Mouse (Mus musculus): ENCODE results near the gene Gm17651.

The Gm17651 gene

DNA sequence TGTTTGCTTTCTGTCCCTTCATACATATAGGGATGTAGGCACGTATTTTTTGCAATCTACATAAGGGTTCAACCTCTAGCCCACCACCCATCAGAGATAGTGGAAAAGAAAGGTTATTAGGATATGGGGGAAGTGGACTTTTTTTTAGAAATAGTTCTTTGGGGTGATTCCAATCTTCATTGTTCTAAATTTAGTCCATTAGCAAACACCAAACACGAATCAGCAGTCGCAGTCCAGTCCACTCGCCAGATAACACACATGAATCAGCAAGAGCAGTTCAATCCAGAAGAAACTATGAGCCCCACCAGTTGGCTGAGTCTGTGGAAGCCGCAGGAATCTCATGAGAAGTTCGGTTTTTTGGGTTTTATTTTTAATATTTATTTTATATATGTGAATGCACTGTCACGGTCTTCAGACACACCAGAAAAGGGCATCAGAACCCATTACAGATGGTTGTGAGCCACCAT lies at the start of gene Gm17651:
TSS of gene Gm17651 (minus strand) at position 51 of the 467 bp plus-strand sequence.
- DNase-seq (ENCODE audit: low spot score in 2 of 2), result no peak

- DNase-seq (ENCODE audit: low spot score in 2 of 2), result no peak
These were observed 44.6 kb upstream of the Gm17651 start for GRCm38 (mm10) chr3:97719116-97719515.

DNA sequence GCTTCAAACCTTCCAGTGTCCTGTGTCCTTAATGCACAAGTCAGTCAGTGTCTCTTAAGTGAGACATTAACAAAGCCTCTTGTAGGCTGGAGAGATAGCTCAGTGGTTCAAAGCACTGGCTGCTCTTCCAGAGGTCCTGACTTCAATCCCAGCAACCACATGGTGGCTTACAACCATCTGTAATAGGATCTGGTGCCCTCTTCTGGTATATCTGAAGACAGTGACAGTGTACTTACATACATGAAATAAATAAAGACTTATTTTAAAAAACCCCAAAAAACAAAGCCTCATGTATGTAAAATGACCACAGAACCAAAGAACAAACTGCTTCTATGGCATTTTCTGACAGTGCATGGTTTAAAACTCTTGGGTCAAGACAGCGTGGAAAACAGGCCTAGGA lies 41.4 kb upstream of the Gm17651 start:
- no peak for DNase-seq (ENCODE audit: low spot score in 2 of 2)

GRCm38 (mm10) chr3:97710881-97711280 lies 36.4 kb upstream of the Gm17651 start:
- DNase-seq (ENCODE audit: low spot score in 2 of 2), result no peak

DNA sequence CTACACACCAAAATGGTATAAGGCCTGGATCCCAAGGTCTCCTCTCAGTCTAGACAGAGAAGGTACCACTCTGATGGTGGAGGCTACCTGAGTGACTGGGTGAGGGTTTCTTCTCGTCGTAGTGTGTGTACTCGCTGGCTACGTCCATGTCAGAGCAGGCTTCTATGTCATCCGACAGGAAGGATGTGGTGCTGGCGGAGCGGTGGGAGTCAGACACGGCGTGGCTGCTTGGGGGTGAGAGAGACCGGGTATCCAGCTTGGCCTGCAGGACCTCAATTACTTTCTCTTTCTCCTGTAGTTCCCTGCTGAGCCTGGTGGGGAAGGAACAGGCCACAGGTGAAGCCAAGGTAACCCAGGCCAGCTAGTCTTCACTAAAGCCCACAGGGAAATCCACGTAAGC lies 35.6 kb upstream of the Gm17651 start:
- DNase-seq (ENCODE audit: low spot score in 2 of 2), result no peak

DNA sequence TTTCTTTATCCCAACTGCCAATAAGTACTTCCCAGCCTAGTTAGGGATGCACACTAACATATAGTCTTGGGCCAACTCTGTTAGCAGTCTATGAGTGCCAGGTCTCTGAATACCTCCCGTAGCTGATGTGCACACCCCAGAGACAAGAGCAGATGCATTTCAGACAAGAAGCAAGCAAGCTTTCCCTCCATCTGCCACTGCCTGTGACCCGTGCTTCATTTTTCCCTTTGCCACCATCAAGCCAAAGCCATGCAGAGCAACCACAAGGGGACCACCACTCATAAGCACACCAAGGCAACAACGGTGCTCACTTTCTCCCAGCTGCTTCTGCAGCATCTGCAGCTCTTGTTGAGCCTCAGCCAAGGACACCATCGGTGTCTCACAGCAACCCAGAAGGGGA lies 32.1 kb upstream of the Gm17651 start:
- no peak for DNase-seq (ENCODE audit: low spot score in 2 of 2)

DNA sequence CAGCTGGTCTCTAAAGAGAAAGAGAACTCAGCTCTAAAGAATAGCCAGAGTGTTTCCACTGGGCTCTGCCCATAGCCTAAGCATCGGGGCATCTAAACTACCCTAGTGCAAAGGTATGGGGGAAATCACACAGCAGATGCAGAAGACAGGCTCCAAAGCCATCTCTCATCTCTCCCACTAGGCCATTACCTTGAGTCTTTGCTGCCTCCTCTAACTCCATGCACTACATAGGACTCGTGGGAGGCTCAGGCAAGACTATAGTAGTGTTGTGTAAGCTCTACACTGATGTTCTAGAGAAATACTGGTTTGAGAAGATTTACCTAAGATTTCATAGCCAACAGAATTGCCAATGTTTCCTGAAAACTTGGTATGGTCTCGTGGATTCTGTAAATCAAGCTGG lies 31.0 kb upstream of the Gm17651 start:
- no peak for DNase-seq (ENCODE audit: low spot score in 2 of 2)

DNA sequence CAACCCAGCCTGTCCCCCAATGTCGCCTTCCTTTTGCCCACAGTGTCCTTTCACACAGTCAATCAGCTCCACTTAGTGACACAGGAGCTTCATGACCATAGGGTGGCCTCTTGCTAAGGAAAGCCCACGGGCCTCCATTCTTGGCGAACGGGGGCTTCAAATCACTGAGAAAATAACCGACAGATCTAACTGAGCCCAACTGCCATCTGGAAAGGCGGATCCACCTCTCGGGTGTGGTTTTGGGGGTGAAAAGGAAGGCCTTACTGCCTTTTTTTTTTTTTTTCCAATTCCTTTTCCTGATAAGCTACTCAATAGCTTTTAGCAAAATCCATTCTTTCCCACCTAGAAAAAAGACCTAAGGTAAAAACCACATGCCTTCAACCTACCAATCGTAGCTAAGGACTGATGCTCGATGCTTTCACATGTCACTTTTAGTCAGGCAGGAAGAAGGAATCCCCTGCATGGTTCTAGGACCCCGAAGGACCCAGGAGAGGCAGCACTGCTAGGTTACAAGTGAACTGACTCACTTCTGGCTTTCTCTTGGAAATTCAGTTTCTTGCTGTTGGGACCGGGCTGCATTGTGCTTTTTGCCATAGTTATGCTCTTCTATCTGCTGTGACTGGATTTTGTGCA lies 28.1 kb upstream of the Gm17651 start:
- no peak for DNase-seq (ENCODE audit: low spot score in 2 of 2)

- no peak for DNase-seq (ENCODE audit: low spot score in 2 of 2)
These were observed 26.7 kb upstream of the Gm17651 start for GRCm38 (mm10) chr3:97701198-97701597.

DNA sequence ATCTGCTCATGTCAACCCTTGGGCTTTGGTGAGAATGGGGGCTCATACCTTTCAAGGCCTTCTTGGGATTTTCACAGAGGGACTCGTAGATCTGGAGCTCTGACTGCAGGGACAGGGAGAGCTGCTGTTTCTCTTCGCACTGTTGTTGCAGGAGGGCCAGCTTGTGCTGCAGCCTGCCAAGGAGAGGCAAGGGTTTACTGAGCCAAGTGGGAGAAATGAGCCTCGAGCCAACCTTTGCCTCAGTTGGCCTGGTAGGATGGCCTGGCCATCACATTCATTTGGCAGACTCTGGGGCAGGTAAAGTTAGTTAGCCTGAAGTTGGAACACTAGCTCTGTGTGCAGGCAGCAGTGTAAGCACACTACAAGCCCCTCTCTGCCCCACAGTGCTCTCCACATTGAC lies 24.6 kb upstream of the Gm17651 start:
- peak in 1 of 2 experiments; percentile 12 for DNase-seq (ENCODE audit: low spot score in 2 of 2)

GRCm38 (mm10) chr3:97697291-97697690 lies 22.8 kb upstream of the Gm17651 start:
- DNase-seq (ENCODE audit: low spot score in 2 of 2), result no peak

DNA sequence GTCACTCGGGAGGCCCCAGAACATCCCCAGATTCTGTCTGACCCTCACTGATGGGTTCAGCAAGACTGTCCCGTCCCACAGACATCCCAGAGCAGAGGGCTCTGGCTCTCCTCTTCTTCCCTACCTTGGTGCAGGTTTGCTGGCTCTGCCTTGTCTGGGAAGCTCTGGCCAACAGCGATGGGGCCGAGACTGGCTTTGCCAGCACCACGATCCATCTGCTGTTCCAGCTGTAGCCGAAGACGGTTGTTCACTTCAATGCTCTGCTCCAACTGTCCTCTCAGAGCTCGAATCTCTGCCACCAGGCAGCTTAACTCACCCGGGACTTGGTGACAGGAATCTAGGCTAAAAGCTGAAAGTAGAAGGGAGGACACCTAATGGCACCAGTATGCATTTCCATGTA lies 22.4 kb upstream of the Gm17651 start:
- DNase-seq (ENCODE audit: low spot score in 2 of 2), result no peak

DNA sequence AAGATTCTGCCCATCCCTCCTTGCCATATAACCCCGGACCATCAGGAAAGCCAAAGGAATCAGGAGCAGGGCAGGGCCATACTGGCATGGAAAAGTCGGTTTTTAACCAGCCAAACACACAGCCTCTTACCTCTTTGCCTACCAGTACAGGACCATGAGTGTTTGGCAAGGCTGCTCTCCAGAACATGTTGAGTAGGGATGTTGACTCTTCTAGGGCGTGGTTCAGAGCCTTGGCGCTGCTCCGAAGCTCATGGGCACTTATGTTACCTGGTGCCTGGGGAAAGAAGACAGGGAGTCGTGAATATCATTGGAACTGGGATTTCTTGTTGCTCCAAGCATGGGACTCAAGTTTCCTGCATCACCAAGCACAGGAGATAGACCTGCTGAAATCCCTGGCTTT lies 19.3 kb upstream of the Gm17651 start:
- no peak for DNase-seq (ENCODE audit: low spot score in 2 of 2)

DNA sequence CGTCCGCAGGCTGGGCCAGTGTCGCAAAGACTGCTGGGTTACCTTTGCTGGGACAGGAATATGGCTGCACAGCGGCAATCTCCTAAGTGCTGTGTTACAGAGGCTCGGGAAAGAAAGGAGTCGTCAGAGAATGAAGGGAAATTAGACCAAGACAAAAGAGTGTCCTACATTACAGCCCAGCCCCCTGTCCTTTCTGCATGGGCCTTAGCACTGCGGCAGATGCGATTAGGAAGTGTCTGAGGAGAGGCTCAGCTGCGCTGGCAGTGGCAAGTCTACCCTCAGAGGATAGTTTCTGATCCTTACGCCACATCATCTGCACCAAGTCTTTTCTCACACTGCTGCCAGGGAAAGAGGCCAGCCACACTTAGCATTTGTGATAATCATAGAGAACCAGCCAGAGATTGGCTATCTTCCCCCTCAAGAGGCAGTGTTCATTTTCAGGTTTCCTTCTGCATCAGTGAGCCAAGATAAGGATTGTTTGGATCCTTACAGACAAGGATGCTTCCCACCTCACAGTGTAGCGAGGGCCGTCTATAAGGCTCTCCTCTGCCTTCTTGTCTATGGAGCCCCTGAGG lies 17.0 kb upstream of the Gm17651 start:
- no peak for DNase-seq (ENCODE audit: low spot score in 2 of 2)

- DNase-seq (ENCODE audit: low spot score in 2 of 2), result no peak
These were observed 16.1 kb upstream of the Gm17651 start for GRCm38 (mm10) chr3:97690590-97690989.

GRCm38 (mm10) chr3:97689289-97689688 lies 14.8 kb upstream of the Gm17651 start:
- no peak for DNase-seq (ENCODE audit: low spot score in 2 of 2)

GRCm38 (mm10) chr3:97686372-97687117 lies 12.1 kb upstream of the Gm17651 start:
- DNase-seq (ENCODE audit: low spot score in 2 of 2), result no peak

DNA sequence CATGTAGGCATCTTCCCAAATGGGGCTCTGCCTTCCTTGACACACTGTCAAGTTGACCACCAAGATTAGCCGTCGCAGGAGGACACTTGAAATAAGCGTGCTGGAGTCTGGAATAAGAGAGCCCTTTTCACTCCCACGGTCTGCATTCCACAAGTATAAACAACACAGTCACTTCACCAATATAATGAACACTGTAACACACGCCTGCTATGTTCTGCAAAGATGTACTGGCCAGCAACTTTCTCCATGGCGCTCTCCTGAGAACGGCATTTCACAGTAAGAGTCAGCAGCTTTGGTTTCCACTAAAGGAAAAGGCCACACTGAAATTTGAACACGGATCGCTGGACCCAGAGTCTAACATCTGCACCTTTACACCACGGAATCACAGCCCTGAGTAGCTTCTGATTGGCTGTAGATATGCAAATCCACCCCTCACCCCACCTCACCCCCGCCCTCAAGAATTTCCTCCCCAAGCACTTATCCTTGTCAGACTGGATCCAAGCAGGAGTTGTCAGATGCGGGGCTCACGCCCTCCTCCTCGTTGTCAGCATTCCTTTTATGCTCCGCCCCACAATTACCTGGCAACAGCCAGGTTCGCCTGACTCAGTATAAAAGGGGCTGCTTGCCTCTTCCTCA lies 9.2 kb upstream of the Gm17651 start:
- DNase-seq (ENCODE audit: low spot score in 2 of 2), result no peak

GRCm38 (mm10) chr3:97682576-97682975 lies 8.1 kb upstream of the Gm17651 start:
- DNase-seq (ENCODE audit: low spot score in 2 of 2), result no peak

DNA sequence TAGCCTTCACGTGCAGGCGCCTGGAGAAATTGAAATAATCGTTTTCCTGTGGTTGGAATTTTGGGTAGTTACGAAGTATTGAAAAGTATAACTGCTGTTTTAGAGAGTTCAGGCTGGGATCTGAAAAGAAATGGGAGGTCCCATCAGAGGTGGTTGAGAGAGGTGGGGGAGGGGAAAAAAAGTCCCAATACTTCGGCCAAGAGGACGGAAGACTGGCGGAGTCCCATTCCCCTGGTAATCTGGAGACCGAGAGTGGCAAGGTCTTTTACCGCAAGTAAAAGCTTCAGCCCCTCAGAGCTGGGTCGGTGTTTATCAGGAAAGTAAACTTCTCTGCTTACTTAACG lies 7.6 kb upstream of the Gm17651 start:
- no peak for DNase-seq (ENCODE audit: low spot score in 2 of 2)

DNA sequence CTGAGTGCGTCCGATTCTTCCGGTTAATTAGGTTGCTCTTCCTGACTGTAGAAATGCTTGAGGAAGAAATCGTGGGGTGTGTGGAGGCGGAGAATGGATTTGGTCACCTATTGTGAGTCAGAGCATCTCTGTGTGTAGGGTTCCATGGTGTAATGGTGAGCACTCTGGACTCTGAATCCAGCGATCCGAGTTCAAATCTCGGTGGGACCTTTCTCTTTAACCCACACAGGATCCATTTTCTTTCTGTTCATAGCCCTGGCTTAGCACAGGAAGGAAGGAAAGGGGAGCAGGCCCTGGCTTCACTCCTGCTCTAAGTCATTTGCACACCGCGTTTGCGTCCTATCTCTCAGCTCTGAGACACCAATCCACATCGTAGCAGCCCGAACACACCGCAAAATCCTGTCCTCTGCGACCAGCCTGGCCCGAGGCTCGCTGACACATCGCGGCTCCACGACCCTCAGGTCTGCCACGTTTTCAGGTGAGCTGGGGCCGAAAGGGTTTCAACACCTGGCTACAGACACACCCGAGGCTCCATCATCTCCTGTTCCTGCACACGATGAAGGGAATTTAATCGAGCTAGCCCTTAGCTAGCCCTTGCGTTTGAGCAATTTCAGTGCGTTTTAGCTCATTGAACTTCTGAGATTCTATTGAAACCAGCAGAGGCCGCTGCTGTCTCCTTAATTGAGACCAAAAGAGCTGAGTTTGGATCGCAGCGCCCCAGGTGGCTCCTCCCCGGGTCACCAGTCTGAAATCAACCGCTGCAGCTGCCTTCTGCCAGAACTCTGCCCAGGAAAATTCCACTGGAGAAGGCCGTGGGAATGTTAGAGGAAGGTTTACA lies 7.0 kb upstream of the Gm17651 start:
- DNase-seq (ENCODE audit: low spot score in 2 of 2), result peak; percentile 49 to 70

Measured in heart, adult 9 months (tissue).